Mouse (Mus musculus) MEL (cell line): ENCODE results near the gene Snx18. TPM values are rescaled to one million over a fixed set of nuclear protein-coding genes. Genes with fewer than 3 reads are reported as not detected.

Experiments
- DNase-seq: peaks from one replicate; pipeline ENCODE4 v3.0.0; 2011; ENCODE audit warnings: low read depth, low spot score
- H3K27ac ChIP-seq: 2 replicates; pipeline ENCODE4 v1.5.1; 2012; ENCODE audit warnings: low read depth, mild to moderate bottlenecking, control low read depth, low read length, moderate library complexity; ENCODE audit not compliant: control insufficient read depth
- H3K27me3 ChIP-seq, 2 experiments: fragments of 150-350 bp in 1 of 2; sonication (generic) in 1 of 2; 2 replicates each; pipeline ENCODE4 v1.6.1; 2012; ENCODE audit warnings: low read length in 2 of 2, mild to moderate bottlenecking in 2 of 2, improper control_type of control experiment in 1 of 2, moderate library complexity in 1 of 2; ENCODE audit not compliant: insufficient read depth in 2 of 2, control insufficient read depth in 1 of 2
- H3K36me3 ChIP-seq, 2 experiments: 2 replicates each; pipeline ENCODE4 v1.6.1; 2012 to 2014; ENCODE audit warnings: low read length in 2 of 2, improper control_type of control experiment in 1 of 2, inconsistent platforms in 1 of 2, mild to moderate bottlenecking in 1 of 2; ENCODE audit not compliant: insufficient read depth in 2 of 2, control insufficient read depth in 1 of 2
- H3K4me1 ChIP-seq, 2 experiments: fragments of 150-350 bp in 1 of 2; sonication (generic) in 1 of 2; 2 replicates each; pipeline ENCODE4 v1.6.1; 2012; ENCODE audit warnings: low read length in 2 of 2, improper control_type of control experiment in 1 of 2, mild to moderate bottlenecking in 1 of 2; ENCODE audit not compliant: insufficient read depth in 2 of 2, control insufficient read depth in 1 of 2
- H3K4me3 ChIP-seq, 2 experiments: fragments of 150-350 bp in 1 of 2; sonication (generic) in 1 of 2; 2 replicates each; pipeline ENCODE4 v1.5.1; 2012; ENCODE audit warnings: low read depth in 2 of 2, low read length in 2 of 2, mild to moderate bottlenecking in 2 of 2, moderate library complexity in 2 of 2, control low read depth in 1 of 2, improper control_type of control experiment in 1 of 2; ENCODE audit not compliant: control insufficient read depth in 1 of 2, insufficient read depth in 1 of 2
- H3K79me2 ChIP-seq: 2 replicates; pipeline ENCODE4 v1.6.1; 2012; ENCODE audit warnings: mild to moderate bottlenecking, low read length, moderate library complexity; ENCODE audit not compliant: control insufficient read depth, poor library complexity, insufficient read depth
- H3K9ac ChIP-seq: 2 replicates; pipeline ENCODE4 v1.6.1; 2012; ENCODE audit warnings: low read depth, mild to moderate bottlenecking, control low read depth, low read length, moderate library complexity; ENCODE audit not compliant: control insufficient read depth, poor library complexity, severe bottlenecking
- H3K9me3 ChIP-seq: fragments of 150-350 bp; sonication (generic); replicated peaks from 2 replicates; pipeline ENCODE4 v1.6.1; 2012; ENCODE audit warnings: mild to moderate bottlenecking, low read length, improper control_type of control experiment, moderate library complexity; ENCODE audit not compliant: insufficient read depth
- BHLHE40 ChIP-seq: IDR thresholded peaks from 2 replicates; pipeline ENCODE4 v1.6.1; 2012; ENCODE audit warnings: low read depth, mild to moderate bottlenecking, inconsistent platforms, low read length, improper control_type of control experiment, borderline replicate concordance
- CHD1 ChIP-seq: IDR thresholded peaks from 2 replicates; pipeline ENCODE4 v1.6.1; 2012; ENCODE audit warnings: low read depth, mild to moderate bottlenecking, inconsistent platforms, low read length, improper control_type of control experiment
- CTCF ChIP-seq, 3 experiments: IDR thresholded peaks in 2 of 3; conservative IDR thresholded peaks in 1 of 3; 2 replicates each; pipeline ENCODE4 v1.5.1; 2011 to 2012; ENCODE audit warnings: low read length in 3 of 3, low read depth in 2 of 3, mild to moderate bottlenecking in 2 of 3, improper control_type of control experiment in 1 of 3, inconsistent platforms in 1 of 3, mixed read lengths in 1 of 3, moderate library complexity in 1 of 3; ENCODE audit not compliant: control insufficient read depth in 1 of 3, insufficient read depth in 1 of 3, poor library complexity in 1 of 3, severe bottlenecking in 1 of 3
- E2F4 ChIP-seq: IDR thresholded peaks from 2 replicates; pipeline ENCODE4 v1.6.1; 2011; ENCODE audit warnings: low read depth, low read length, improper control_type of control experiment, borderline replicate concordance
- ETS1 ChIP-seq: IDR thresholded peaks from 2 replicates; pipeline ENCODE4 v1.6.1; 2012; ENCODE audit warnings: low read depth, mild to moderate bottlenecking, inconsistent platforms, low read length, improper control_type of control experiment, moderate library complexity
- GABPA ChIP-seq: IDR thresholded peaks from 2 replicates; pipeline ENCODE4 v1.6.1; 2012; ENCODE audit warnings: low read depth, mild to moderate bottlenecking, inconsistent platforms, low read length, improper control_type of control experiment, moderate library complexity
- GATA1 ChIP-seq: IDR thresholded peaks from 2 replicates; pipeline ENCODE4 v1.6.1; 2011; ENCODE audit warnings: low read depth, low read length, improper control_type of control experiment
- HCFC1 ChIP-seq: IDR thresholded peaks from 2 replicates; pipeline ENCODE4 v1.6.1; 2012; ENCODE audit warnings: low read depth, mild to moderate bottlenecking, inconsistent platforms, low read length, improper control_type of control experiment, moderate library complexity
- KAT2A ChIP-seq: conservative IDR thresholded peaks from 2 replicates; pipeline ENCODE4 v1.6.1; 2012; ENCODE audit warnings: low read depth, low read length, improper control_type of control experiment, inconsistent platforms
- MAX ChIP-seq: IDR thresholded peaks from 2 replicates; pipeline ENCODE4 v1.6.1; 2011; ENCODE audit warnings: low read length, improper control_type of control experiment
- MAZ ChIP-seq: IDR thresholded peaks from 2 replicates; pipeline ENCODE4 v1.6.1; 2012; ENCODE audit warnings: low read depth, mild to moderate bottlenecking, inconsistent platforms, low read length, improper control_type of control experiment
- MEF2A ChIP-seq: IDR thresholded peaks from 2 replicates; pipeline ENCODE4 v1.6.1; 2014; ENCODE audit warnings: low read depth, mild to moderate bottlenecking, inconsistent platforms, low read length, improper control_type of control experiment; ENCODE audit not compliant: poor library complexity, insufficient replicate concordance, severe bottlenecking; ENCODE audit errors: extremely low read depth
- MYB ChIP-seq: IDR thresholded peaks from 2 replicates; pipeline ENCODE4 v1.6.1; 2011; ENCODE audit warnings: mild to moderate bottlenecking, low read depth, low read length, improper control_type of control experiment
- MYC ChIP-seq: IDR thresholded peaks from 2 replicates; pipeline ENCODE4 v1.6.1; 2011; ENCODE audit warnings: low read depth, mild to moderate bottlenecking, low read length, improper control_type of control experiment, moderate library complexity
- POLR2A ChIP-seq, 2 experiments: IDR thresholded peaks; 2 replicates each; pipeline ENCODE4 v1.6.1; 2011 to 2012; ENCODE audit warnings: low read length in 2 of 2, mild to moderate bottlenecking in 2 of 2, control low read depth in 1 of 2, improper control_type of control experiment in 1 of 2, low read depth in 1 of 2, moderate library complexity in 1 of 2; ENCODE audit not compliant: control insufficient read depth in 1 of 2, insufficient read depth in 1 of 2, poor library complexity in 1 of 2
- POLR2AphosphoS5 ChIP-seq: IDR thresholded peaks from 2 replicates; pipeline ENCODE4 v1.6.1; 2012; ENCODE audit warnings: low read depth, borderline replicate concordance, mild to moderate bottlenecking, inconsistent platforms, low read length, moderate library complexity, mixed read lengths
- RAD21 ChIP-seq: IDR thresholded peaks from 2 replicates; pipeline ENCODE4 v1.6.1; 2011; ENCODE audit warnings: mild to moderate bottlenecking, low read depth, low read length, improper control_type of control experiment
- RCOR1 ChIP-seq: IDR thresholded peaks from 2 replicates; pipeline ENCODE4 v1.6.1; 2012; ENCODE audit warnings: low read depth, mild to moderate bottlenecking, inconsistent platforms, low read length, improper control_type of control experiment
- SIN3A ChIP-seq: IDR thresholded peaks from 2 replicates; pipeline ENCODE4 v1.6.1; 2012; ENCODE audit warnings: low read length, improper control_type of control experiment, inconsistent platforms
- SMC3 ChIP-seq: IDR thresholded peaks from 2 replicates; pipeline ENCODE4 v1.6.1; 2011; ENCODE audit warnings: low read depth, low read length, improper control_type of control experiment
- TAL1 ChIP-seq: IDR thresholded peaks from 2 replicates; pipeline ENCODE4 v1.6.1; 2012; ENCODE audit warnings: mild to moderate bottlenecking, inconsistent platforms, low read length, moderate library complexity, mixed read lengths
- UBTF ChIP-seq: IDR thresholded peaks from 2 replicates; pipeline ENCODE4 v1.6.1; 2012; ENCODE audit warnings: low read depth, mild to moderate bottlenecking, inconsistent platforms, low read length, improper control_type of control experiment, moderate library complexity, borderline replicate concordance; ENCODE audit not compliant: insufficient read depth
- USF1 ChIP-seq: IDR thresholded peaks from 2 replicates; pipeline ENCODE4 v1.6.1; 2014; ENCODE audit warnings: low read depth, mild to moderate bottlenecking, inconsistent platforms, low read length, improper control_type of control experiment, moderate library complexity
- USF2 ChIP-seq, 2 experiments: IDR thresholded peaks; 2 replicates each; pipeline ENCODE4 v1.6.1; 2011 to 2012; ENCODE audit warnings: improper control_type of control experiment in 2 of 2, low read length in 2 of 2, borderline replicate concordance in 1 of 2, inconsistent platforms in 1 of 2, low read depth in 1 of 2, mild to moderate bottlenecking in 1 of 2; ENCODE audit not compliant: insufficient read depth in 1 of 2
- ZC3H11A ChIP-seq: IDR thresholded peaks from 2 replicates; pipeline ENCODE4 v1.6.1; 2012; ENCODE audit warnings: low read depth, mild to moderate bottlenecking, inconsistent platforms, low read length, improper control_type of control experiment
- ZKSCAN1 ChIP-seq: IDR thresholded peaks from 2 replicates; pipeline ENCODE4 v1.6.1; 2012; ENCODE audit warnings: low read depth, mild to moderate bottlenecking, inconsistent platforms, low read length, improper control_type of control experiment, moderate library complexity
- ZNF384 ChIP-seq: IDR thresholded peaks from 2 replicates; pipeline ENCODE4 v1.6.1; 2012; ENCODE audit warnings: low read depth, mild to moderate bottlenecking, inconsistent platforms, low read length, improper control_type of control experiment
- polyA plus RNA-seq, 2 experiments: library from polyadenylated mRNA; stranded (reverse) in 1 of 2; unstranded in 1 of 2; fragments of >175 nt in 1 of 2; fragments of >200 nt in 1 of 2; gene quantifications; 2 replicates each; pipeline versions ENCODE4 v1.2.1 to v1.2.4; 2012; ENCODE audit warnings: low replicate concordance in 2 of 2, low read depth in 1 of 2; ENCODE audit not compliant: insufficient read length in 2 of 2, insufficient read depth in 1 of 2, missing spikeins in 1 of 2
- total RNA-seq: library from RNA; depleted of rRNA; stranded (reverse); fragments of 300-350 nt; gene quantifications from 2 replicates; pipeline ENCODE4 v1.2.3, GENCODE M21; 2012

The Snx18 gene
- total and polyA plus RNA-seq, 3 experiments = 7.7 to 8.7 TPM; not detected in 1

DNA sequence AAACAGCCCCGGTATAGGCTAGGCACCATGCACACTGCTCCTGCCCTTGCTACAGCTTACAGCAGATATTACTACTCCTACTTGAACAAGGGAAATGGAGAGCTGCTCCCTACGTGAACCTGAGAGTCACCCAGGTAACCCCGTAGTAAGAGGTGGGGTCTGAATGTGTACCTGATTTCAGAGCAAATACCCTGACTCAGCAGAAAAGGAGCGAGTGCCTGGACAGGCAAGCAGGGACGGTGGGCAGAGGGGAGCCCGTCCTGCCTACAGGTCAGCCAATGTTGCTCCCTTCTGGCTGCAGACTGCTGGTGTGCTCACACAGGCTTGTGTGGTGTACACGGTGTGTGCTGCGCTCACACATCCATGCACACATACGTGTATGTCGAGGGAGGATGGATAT lies 20.7 kb downstream of the Snx18 start:
- Histone ChIP-seq H3K9ac (no peak overlapping the region), H3K36me3 (no peaks in the 10 kb centered on the region; a peak in 1 of 4 replicates), H3K79me2 (peaks cover 4% of the 10 kb centered on the region), H3K4me1 (no peaks in the 10 kb centered on the region), H3K4me3 (no peak overlapping the region), H3K27me3 (no peaks in the 10 kb centered on the region), H3K9me3 (no peaks in the 10 kb centered on the region), H3K27ac (no peak overlapping the region)
- DNase-seq = no peak
- no peak for TF ChIP-seq RAD21
- no peak for TF ChIP-seq TAL1
- TF ChIP-seq HCFC1 = no peak
- TF ChIP-seq SMC3 = no peak
- no peak for TF ChIP-seq POLR2A (IDR thresholded peaks at IDR 0.05; ENCODE audit: control insufficient read depth in 1 of 2, insufficient read depth in 1 of 2, low read depth in 1 of 2, low read length in 2 of 2, poor library complexity in 1 of 2)
- no peak for TF ChIP-seq CTCF (IDR thresholded peaks at IDR 0.05 in 2 of 3, conservative IDR thresholded peaks at IDR 0.05 in 1 of 3; ENCODE audit: control insufficient read depth in 1 of 3, insufficient read depth in 1 of 3, low read depth in 2 of 3, low read length in 3 of 3, poor library complexity in 1 of 3, severe bottlenecking in 1 of 3)
- TF ChIP-seq USF1 = no peak
- no peak for TF ChIP-seq SIN3A
- TF ChIP-seq USF2 (IDR thresholded peaks at IDR 0.05; ENCODE audit: borderline replicate concordance in 1 of 2, insufficient read depth in 1 of 2, low read depth in 1 of 2, low read length in 2 of 2) = no peak
- no peak for TF ChIP-seq ZNF384
- TF ChIP-seq ETS1 = no peak
- TF ChIP-seq E2F4 = no peak
- TF ChIP-seq MAX = no peak
- TF ChIP-seq BHLHE40 = no peak
- no peak for TF ChIP-seq MAZ
- no peak for TF ChIP-seq UBTF
- no peak for TF ChIP-seq MYC
- no peak for TF ChIP-seq GATA1
- no peak for TF ChIP-seq CHD1

DNA sequence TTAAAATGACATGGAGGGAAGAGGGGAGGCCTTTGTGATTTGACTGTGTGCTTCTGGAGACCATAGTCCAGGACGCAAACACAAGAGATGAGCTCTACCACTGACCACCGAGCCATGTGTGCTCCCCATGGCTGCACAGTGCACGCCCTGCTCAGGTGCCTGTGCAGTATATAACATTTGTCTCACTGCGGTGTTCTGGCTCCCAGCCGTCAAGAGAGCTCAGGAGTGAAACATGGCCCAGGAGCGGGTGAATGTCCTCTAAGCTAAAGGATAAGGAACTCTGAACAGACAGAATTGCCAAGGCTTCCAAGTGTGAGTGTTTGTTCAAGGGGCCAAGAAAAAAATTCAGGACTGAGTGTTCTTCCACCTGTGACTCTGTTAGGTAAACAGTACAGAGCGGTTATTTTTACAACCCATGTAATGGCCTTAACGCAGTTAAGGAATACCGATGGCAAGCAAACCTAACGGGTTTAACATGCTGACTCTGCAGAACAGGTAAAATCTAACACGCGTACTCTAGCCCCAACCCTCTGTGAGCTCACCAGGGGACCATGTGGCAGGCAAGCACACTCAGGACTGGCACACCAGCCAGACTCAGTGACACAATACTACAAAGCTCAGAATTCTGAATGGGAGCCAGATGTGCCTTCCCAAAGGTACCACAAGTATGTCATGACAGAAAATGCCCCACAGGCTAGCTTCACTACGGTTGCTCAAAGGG lies 21.4 kb downstream of the Snx18 start:
- TF ChIP-seq ZKSCAN1 (no peak), GABPA (no peak), E2F4 (no peak), RCOR1 (no peak), MYB (no peak), ZC3H11A (no peak), UBTF (no peak), MEF2A (no peak), SMC3 (no peak), POLR2AphosphoS5 (no peak), KAT2A (no peak)
- no peak for DNase-seq
- H3K9ac ChIP-seq = no peak overlapping the region
- no peak overlapping the region for H3K27ac ChIP-seq
- H3K9me3 ChIP-seq = no peaks in the 10 kb centered on the region
- H3K4me3 ChIP-seq = no peak overlapping the region
- H3K36me3 ChIP-seq = no peaks in the 10 kb centered on the region; a peak in 1 of 4 replicates
- H3K27me3 ChIP-seq = no peaks in the 10 kb centered on the region
- 0 out of 2 replicates have a peak, but pooled peaks cover 2% of the 10 kb centered on the region for H3K79me2 ChIP-seq
- no peaks in the 10 kb centered on the region for H3K4me1 ChIP-seq
